Mouse (Mus musculus) liver, postnatal 0 days (tissue): ENCODE data around the gene Plcb4.

Experiments
- CTCF ChIP-seq: sonication (generic); IDR thresholded peaks from 2 replicates; pipeline ENCODE4 v1.5.1; 2016; ENCODE audit warnings: antibody characterized with exemption, low read depth
- EP300 ChIP-seq: IDR thresholded peaks from 2 replicates; pipeline ENCODE4 v1.6.1; 2016; ENCODE audit warnings: antibody characterized with exemption, low read depth, mild to moderate bottlenecking

- TF ChIP-seq CTCF: no peak
- TF ChIP-seq EP300: no peak
Measured at GRCm38 (mm10) chr2:135888206-135888605, 229.4 kb downstream of the Plcb4 start.
